In the genomic region with DNA sequence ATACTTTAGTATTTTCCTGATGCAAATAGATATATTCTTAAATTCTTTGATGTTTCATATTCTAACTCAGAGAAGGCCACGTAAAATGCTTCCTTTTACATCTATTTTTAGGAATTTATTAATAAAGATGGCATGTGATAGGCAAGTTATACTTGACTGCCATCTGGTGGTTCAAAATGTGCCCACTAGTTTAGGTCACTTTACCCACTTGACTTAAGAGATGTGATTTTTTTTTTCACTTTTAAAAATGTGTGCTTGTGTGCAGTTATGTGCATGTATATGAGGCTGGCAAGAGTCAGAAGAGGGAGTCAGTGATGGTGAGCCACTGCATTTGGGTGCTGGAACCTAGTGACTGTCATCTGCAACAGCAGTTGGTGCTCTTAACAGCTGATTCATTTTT, we compare ENCODE assay signal across 12 mouse cellular contexts.
DNase-seq lines count a peak whose midpoint lies in the region; ATAC-seq and TF ChIP-seq lines count a peak whose summit lies in the region.
"Had no signal": no experiment of that assay in that cellular context is flagged by ENCODE, and none has a peak within 500 bp of the region (broad histone marks: within the 10 kb centered on the region; RNA-seq: fewer than 3 reads in every experiment).

No protein-coding gene starts in this region.

- H3K79me2 ChIP-seq in CH12.LX (replicated peaks; ENCODE audit: control insufficient read depth, extremely low read depth, insufficient read depth, poor library complexity, severe bottlenecking): no peaks in the 10 kb centered on the region

- no peaks in the 10 kb centered on the region for H3K9me3 ChIP-seq in CH12.LX (replicated peaks; ENCODE audit: low read length)
- H3K9me3 ChIP-seq: embryonic facial prominence, embryonic 13.5 days; liver, embryonic 15.5 days; neural tube, embryonic 12.5 days had no signal

- peak; percentile 54 for TF ChIP-seq RAD21 in CH12.LX (IDR thresholded peaks at IDR 0.05; ENCODE audit: low read depth, low read length)

- ATAC-seq in cerebellum, adult (ENCODE audit: insufficient number of reproducible peaks, low FRiP score, low TSS enrichment): no peak

- H3K27ac ChIP-seq in CH12.LX (ENCODE audit: insufficient read depth, low read depth): no peak overlapping the region
- H3K27ac ChIP-seq: embryonic facial prominence, embryonic 13.5 days; liver, embryonic 15.5 days; neural tube, embryonic 12.5 days had no signal

- dilution Hi-C loops in CH12.LX (cut with MboI; ENCODE audit: extremely low pct_ligation_motif_present, extremely low pct_unique_long_range_greater_than_20kb, low sequenced_read_pairs): no loop called here

- H3K4me1 ChIP-seq in CH12.LX (ENCODE audit: control insufficient read depth in 1 of 2, insufficient read depth in 2 of 2): no peaks in the 10 kb centered on the region
- H3K4me1 ChIP-seq: embryonic facial prominence, embryonic 13.5 days; liver, embryonic 15.5 days; neural tube, embryonic 12.5 days had no signal

- TF ChIP-seq POLR2A in CH12.LX (IDR thresholded peaks at IDR 0.05; ENCODE audit: low read depth, low read length): no peak

- H3K4me3 ChIP-seq in CH12.LX (replicated peaks in 1 of 3; ENCODE audit: low read depth in 2 of 3, low read length in 2 of 3, poor library complexity in 1 of 3): no peak overlapping the region
- H3K4me3 ChIP-seq: embryonic facial prominence, embryonic 13.5 days; liver, embryonic 15.5 days; neural tube, embryonic 12.5 days had no signal

- no peaks in the 10 kb centered on the region for H3K36me3 ChIP-seq in CH12.LX (replicated peaks in 1 of 2; ENCODE audit: control insufficient read depth in 1 of 2, insufficient read depth in 1 of 2, low read length in 1 of 2)
- H3K36me3 ChIP-seq: embryonic facial prominence, embryonic 13.5 days; liver, embryonic 15.5 days; neural tube, embryonic 12.5 days had no signal

- TF ChIP-seq CTCF in CH12.LX (conservative IDR thresholded peaks at IDR 0.05 in 1 of 2, IDR thresholded peaks at IDR 0.05 in 1 of 2; ENCODE audit: low read depth in 2 of 2, low read length in 2 of 2): peak; percentile 21 to 56; a peak in 3 of 4 replicates

- no peaks in the 10 kb centered on the region for H3K27me3 ChIP-seq in CH12.LX (replicated peaks)
- H3K27me3 ChIP-seq: embryonic facial prominence, embryonic 13.5 days; liver, embryonic 15.5 days; neural tube, embryonic 12.5 days had no signal

- in situ Hi-C loops in CH12.LX (cut with MboI; ENCODE audit: low pct_ligation_motif_present, low pct_unique_long_range_greater_than_20kb, low sequenced_read_pairs): no loop called here

- DNase-seq in cerebellum, postnatal 14 days: peak; percentile 43 to 52
- DNase-seq in kidney, postnatal 10 days: peak; percentile 7
- DNase-seq in kidney, adult 8-10 months: no peak
- peak; percentile 27 for DNase-seq in CH12.LX (ENCODE audit: extremely low read depth)
- peak; percentile 65 for DNase-seq in layer of hippocampus, adult 9-10 months (ENCODE audit: low spot score)
- no peak for DNase-seq in urinary bladder, postnatal 4 days (ENCODE audit: low spot score in 2 of 2)
- DNase-seq in kidney, adult 11 months: no peak

- TF ChIP-seq EP300 in CH12.LX (IDR thresholded peaks at IDR 0.05; ENCODE audit: low read length): no peak

- no peak overlapping the region for H3K9ac ChIP-seq in CH12.LX (ENCODE audit: insufficient read depth, low read depth)
- H3K9ac ChIP-seq: embryonic facial prominence, embryonic 13.5 days; liver, embryonic 15.5 days; neural tube, embryonic 12.5 days had no signal

- no peak overlapping the region for H3K4me2 ChIP-seq in CH12.LX (ENCODE audit: insufficient read depth, low read depth, poor library complexity, severe bottlenecking)
- H3K4me2 ChIP-seq: embryonic facial prominence, embryonic 13.5 days; heart, embryonic 11.5 days; liver, embryonic 15.5 days; neural tube, embryonic 12.5 days had no signal

TF ChIP-seq in CH12.LX, 34 proteins besides CTCF, POLR2A, EP300 and RAD21:
- TF ChIP-seq KAT2A (IDR thresholded peaks at IDR 0.05; ENCODE audit: insufficient replicate concordance, low read length) (no peak), SMC3 (IDR thresholded peaks at IDR 0.05; ENCODE audit: low read depth, low read length) (peak; percentile 17)

Comparison
In these comparisons a context has a peak if more than half of its experiments do, and no peak if none do; other contexts are left out.
1. DNase-seq: peak in cerebellum, postnatal 14 days (2 of 2), kidney, postnatal 10 days (single experiment), CH12.LX (single experiment) and layer of hippocampus, adult 9-10 months (single experiment); none in kidney, adult 8-10 months (0 of 2), urinary bladder, postnatal 4 days (0 of 2) and kidney, adult 11 months (single experiment).